Mouse (Mus musculus) thymus, postnatal 14 days (tissue): ENCODE measurements around the gene Tdrd6.

ENCODE experiments used
- DNase-seq: peaks from one replicate; pipeline ENCODE4 v3.0.0; 2021

Gene Tdrd6

GRCm38 (mm10) chr17:43629496-43630426 is at the start of gene Tdrd6:
Tdrd6 (minus strand) TSS chr17:43630299.
- DNase-seq, result no peak

GRCm38 (mm10) chr17:43677317-43677716 is 47.2 kb upstream of the Tdrd6 start:
- DNase-seq, result no peak

- DNase-seq, result no peak
These were observed 46.1 kb upstream of the Tdrd6 start for GRCm38 (mm10) chr17:43676241-43676640.

- DNase-seq, result no peak
These were observed 45.1 kb upstream of the Tdrd6 start for GRCm38 (mm10) chr17:43675228-43675627.

GRCm38 (mm10) chr17:43671907-43672306 is 41.8 kb upstream of the Tdrd6 start:
- no peak for DNase-seq

- no peak for DNase-seq
These were observed 39.1 kb upstream of the Tdrd6 start for GRCm38 (mm10) chr17:43669145-43669695.

GRCm38 (mm10) chr17:43667290-43667843 is 37.3 kb upstream of the Tdrd6 start, which contains the start of gene Cyp39a1:
Cyp39a1 (plus strand) TSS chr17:43667425.
- DNase-seq, result no peak

- DNase-seq, result peak; percentile 86
These were observed 36.6 kb upstream of the Tdrd6 start, which contains the start of gene Slc25a27 for GRCm38 (mm10) chr17:43666576-43667289. Slc25a27 (minus strand) TSS chr17:43667214.

- DNase-seq, result no peak
These were observed 21.4 kb upstream of the Tdrd6 start for GRCm38 (mm10) chr17:43651314-43652046.

- DNase-seq, result peak; percentile 37
These were observed 19.7 kb upstream of the Tdrd6 start for GRCm38 (mm10) chr17:43649641-43650436.

GRCm38 (mm10) chr17:43646925-43647324 is 16.8 kb upstream of the Tdrd6 start:
- no peak for DNase-seq

GRCm38 (mm10) chr17:43645136-43645535 is 15.0 kb upstream of the Tdrd6 start:
- DNase-seq, result peak; percentile 50

GRCm38 (mm10) chr17:43644375-43644774 is 14.3 kb upstream of the Tdrd6 start:
- DNase-seq, result no peak

- DNase-seq, result no peak
These were observed 13.1 kb upstream of the Tdrd6 start for GRCm38 (mm10) chr17:43643191-43643590.

GRCm38 (mm10) chr17:43640825-43641224 is 10.7 kb upstream of the Tdrd6 start:
- DNase-seq, result no peak

- DNase-seq, result no peak
These were observed 7.0 kb upstream of the Tdrd6 start for GRCm38 (mm10) chr17:43637146-43637545.

- no peak for DNase-seq
These were observed 295 bp upstream of the Tdrd6 start for GRCm38 (mm10) chr17:43630427-43630760.

- DNase-seq, result no peak
These were observed 1.0 kb downstream of the Tdrd6 start for GRCm38 (mm10) chr17:43629026-43629495.

GRCm38 (mm10) chr17:43628246-43628645 is 1.9 kb downstream of the Tdrd6 start:
- DNase-seq, result no peak

GRCm38 (mm10) chr17:43622076-43622475 is 8.0 kb downstream of the Tdrd6 start:
- DNase-seq, result no peak

- DNase-seq, result no peak
These were observed 10.9 kb downstream of the Tdrd6 start for GRCm38 (mm10) chr17:43619156-43619555.
